Mouse (Mus musculus): ENCODE data around the gene Vrk3. TPM values are rescaled to one million over a fixed set of nuclear protein-coding genes. Genes with fewer than 3 reads are reported as not detected.

Gene Vrk3
- polyA plus RNA-seq, 1 experiment: 93.7 TPM

DNA sequence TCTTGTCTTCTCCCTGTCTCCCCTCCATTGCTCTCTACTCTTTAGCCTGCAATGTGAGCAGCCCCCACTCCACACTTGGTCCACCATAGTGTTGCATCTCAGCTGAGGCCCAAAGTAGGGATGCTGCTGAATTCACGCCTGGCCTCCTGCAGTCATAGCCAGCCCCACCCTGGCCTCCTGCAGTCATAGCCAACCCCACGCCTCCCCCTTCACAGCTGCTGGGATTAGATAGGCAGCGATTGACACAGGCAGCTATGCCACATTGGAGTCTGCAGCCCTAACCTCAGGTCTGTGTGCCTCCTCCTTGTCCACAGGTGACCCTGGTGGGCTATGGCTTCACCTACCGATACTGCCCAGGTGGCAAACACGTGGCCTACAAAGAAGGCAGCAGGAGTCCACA, 19.9 kb downstream of the Vrk3 start:
- H3K27ac ChIP-seq (ENCODE audit: insufficient read depth, low read depth, low read length): no peak overlapping the region
- TF ChIP-seq POLR2A (IDR thresholded peaks at IDR 0.05; ENCODE audit: low read depth, low read length): no peak
- no peak for TF ChIP-seq CTCF (conservative IDR thresholded peaks at IDR 0.05; ENCODE audit: insufficient read depth, insufficient read length, low read depth, low read length)
- H3K36me3 ChIP-seq (ENCODE audit: control insufficient read depth, insufficient read depth, low read length): peaks cover 2% of the 10 kb centered on the region
- H3K4me1 ChIP-seq (ENCODE audit: control insufficient read depth, insufficient read depth, low read length): no peaks in the 10 kb centered on the region
- 90% methylated on average over 5 of the region's 5 CpGs for whole genome bisulfite sequencing
- DNase-seq: no peak
- no peak overlapping the region for H3K4me3 ChIP-seq (ENCODE audit: insufficient read depth, low read depth, low read length)
- H3K27me3 ChIP-seq (replicated peaks; ENCODE audit: control insufficient read depth, insufficient read depth, low read length): no peaks in the 10 kb centered on the region

DNA sequence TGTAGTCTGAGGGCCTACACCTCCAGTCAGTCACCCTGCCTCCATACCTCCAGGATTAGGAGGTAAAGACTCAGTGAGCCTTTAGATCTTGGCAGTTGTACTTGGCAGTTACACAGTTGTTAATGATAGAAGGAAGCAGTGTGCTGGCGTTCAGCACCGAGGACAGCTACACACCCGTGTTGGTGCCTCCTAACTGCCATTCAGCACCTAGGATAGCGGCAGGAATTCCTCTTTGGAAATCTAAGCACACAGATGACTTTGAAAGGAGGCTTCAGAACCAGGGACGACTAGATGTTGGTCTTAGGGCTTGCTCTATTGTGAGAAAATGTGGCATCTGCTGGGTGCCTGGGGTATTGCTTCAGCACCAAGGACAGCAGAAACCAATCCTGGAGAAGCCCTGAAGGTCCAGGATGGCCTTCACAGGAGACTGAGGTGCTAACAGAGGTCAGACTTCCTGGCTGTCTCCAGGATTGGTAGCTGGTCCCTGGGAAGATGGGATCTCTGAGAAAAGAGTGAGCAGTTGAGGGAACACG, 21.9 kb downstream of the Vrk3 start:
- peak; percentile 72 for DNase-seq
- Histone ChIP-seq H3K4me1 (ENCODE audit: control insufficient read depth, insufficient read depth, low read length) (no peaks in the 10 kb centered on the region), H3K27ac (ENCODE audit: insufficient read depth, low read depth, low read length) (no peak overlapping the region), H3K27me3 (replicated peaks; ENCODE audit: control insufficient read depth, insufficient read depth, low read length) (no peaks in the 10 kb centered on the region), H3K36me3 (ENCODE audit: control insufficient read depth, insufficient read depth, low read length) (peaks cover 2% of the 10 kb centered on the region), H3K4me3 (ENCODE audit: insufficient read depth, low read depth, low read length) (no peak overlapping the region)
- TF ChIP-seq CTCF (conservative IDR thresholded peaks at IDR 0.05; ENCODE audit: insufficient read depth, insufficient read length, low read depth, low read length): 0 out of 2 replicates have a peak, but pooled peaks have one; percentile 19
- TF ChIP-seq POLR2A (IDR thresholded peaks at IDR 0.05; ENCODE audit: low read depth, low read length): no peak
- 18% methylated on average over 6 of the region's 6 CpGs for WGBS

DNA sequence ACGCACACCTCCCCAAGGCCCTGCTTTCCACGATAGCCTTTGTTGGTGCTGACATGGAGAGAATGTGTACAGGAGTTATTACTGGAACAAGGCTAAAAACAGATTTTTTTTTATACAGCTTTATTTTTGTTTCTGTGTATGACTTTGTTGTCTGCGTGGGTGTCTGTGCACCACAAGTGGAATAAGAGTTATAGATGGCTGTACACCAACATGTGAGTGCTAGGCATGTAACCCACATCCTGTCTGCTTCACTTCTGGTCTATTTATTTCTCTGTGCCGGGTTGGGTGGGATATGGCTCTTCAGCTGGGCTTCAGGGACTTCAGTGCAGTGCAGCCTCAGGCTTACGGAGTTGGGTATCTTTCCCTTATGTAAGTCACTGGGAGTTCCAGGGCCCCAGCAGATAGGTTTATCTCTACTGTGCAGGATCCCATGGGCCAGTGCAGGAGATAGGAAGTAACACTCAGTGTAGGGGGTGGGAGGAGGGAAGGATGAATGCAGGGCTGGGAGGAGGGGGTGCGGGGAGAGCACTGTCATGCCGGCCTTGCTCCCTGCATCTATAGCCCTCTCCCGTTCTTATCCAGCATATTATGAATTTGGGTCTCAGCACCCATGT, 24.5 kb downstream of the Vrk3 start:
- Histone ChIP-seq H3K27me3 (replicated peaks; ENCODE audit: control insufficient read depth, insufficient read depth, low read length) (no peaks in the 10 kb centered on the region), H3K4me1 (ENCODE audit: control insufficient read depth, insufficient read depth, low read length) (no peaks in the 10 kb centered on the region), H3K36me3 (ENCODE audit: control insufficient read depth, insufficient read depth, low read length) (peaks cover 2% of the 10 kb centered on the region), H3K27ac (ENCODE audit: insufficient read depth, low read depth, low read length) (no peak overlapping the region), H3K4me3 (ENCODE audit: insufficient read depth, low read depth, low read length) (no peak overlapping the region)
- 89% methylated on average over 8 of the region's 8 CpGs for WGBS
- TF ChIP-seq POLR2A (IDR thresholded peaks at IDR 0.05; ENCODE audit: low read depth, low read length) (no peak), CTCF (conservative IDR thresholded peaks at IDR 0.05; ENCODE audit: insufficient read depth, insufficient read length, low read depth, low read length) (no peak)
- no peak for DNase-seq

DNA sequence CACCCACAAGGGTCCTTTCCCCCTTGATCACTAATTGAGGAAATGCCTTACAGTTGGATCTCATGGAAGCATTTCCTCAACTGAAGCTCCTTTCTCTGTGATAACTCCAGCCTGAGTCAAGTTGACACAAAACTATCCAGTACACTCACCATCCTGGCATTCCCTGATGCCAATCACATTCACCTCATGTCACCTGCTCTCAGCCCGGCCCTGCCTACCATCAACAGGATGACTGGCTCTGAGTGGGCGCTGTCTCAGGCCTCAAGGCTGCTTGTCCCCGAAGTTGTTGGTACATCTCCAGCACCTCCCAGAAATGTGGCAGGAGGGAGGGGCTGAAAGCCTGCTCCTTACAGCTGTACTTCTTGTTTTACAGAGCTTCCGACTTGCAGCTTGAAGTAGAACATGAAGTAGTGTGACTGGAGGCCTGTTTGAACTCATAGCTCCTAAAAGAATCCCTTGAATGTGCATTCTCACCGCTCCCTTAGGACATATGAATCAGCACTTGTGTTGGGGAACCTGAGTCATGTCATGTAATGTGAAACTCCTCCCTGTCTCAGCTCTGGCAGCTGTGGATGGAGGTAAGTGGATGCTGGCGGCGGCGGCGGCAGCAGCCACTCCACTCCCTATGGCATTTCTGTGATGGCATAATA, 28.8 kb downstream of the Vrk3 start:
- Histone ChIP-seq H3K27me3 (replicated peaks; ENCODE audit: control insufficient read depth, insufficient read depth, low read length) (no peaks in the 10 kb centered on the region), H3K27ac (ENCODE audit: insufficient read depth, low read depth, low read length) (no peak overlapping the region), H3K36me3 (ENCODE audit: control insufficient read depth, insufficient read depth, low read length) (no peaks in the 10 kb centered on the region), H3K4me1 (ENCODE audit: control insufficient read depth, insufficient read depth, low read length) (no peaks in the 10 kb centered on the region), H3K4me3 (ENCODE audit: insufficient read depth, low read depth, low read length) (no peak overlapping the region)
- no peak for DNase-seq
- 83% methylated on average over 9 of the region's 9 CpGs for WGBS
- TF ChIP-seq POLR2A (IDR thresholded peaks at IDR 0.05; ENCODE audit: low read depth, low read length): no peak
- no peak for TF ChIP-seq CTCF (conservative IDR thresholded peaks at IDR 0.05; ENCODE audit: insufficient read depth, insufficient read length, low read depth, low read length)

DNA sequence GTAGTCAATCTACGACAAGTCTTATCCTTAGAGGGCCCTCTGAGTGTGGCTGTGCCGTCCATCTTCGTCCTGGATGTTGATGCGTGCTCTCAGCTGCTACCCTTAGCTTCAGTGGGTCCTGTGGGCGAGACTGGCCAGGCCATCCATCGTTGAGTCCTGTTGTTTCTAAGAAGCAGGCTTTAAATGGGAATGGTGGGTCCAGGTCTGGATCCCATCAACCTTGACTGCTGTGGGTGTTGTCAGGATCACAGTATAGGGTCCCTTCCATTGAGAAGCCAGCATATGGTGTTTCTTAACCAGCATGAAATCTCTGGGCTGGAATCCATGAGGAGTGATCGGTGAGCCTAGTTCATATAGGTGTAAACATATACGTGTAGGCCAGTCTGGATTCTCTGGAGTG, 31.9 kb downstream of the Vrk3 start:
- WGBS: 88% methylated on average over 8 of the region's 8 CpGs
- TF ChIP-seq POLR2A (IDR thresholded peaks at IDR 0.05; ENCODE audit: low read depth, low read length) (no peak), CTCF (conservative IDR thresholded peaks at IDR 0.05; ENCODE audit: insufficient read depth, insufficient read length, low read depth, low read length) (no peak)
- DNase-seq: no peak

DNA sequence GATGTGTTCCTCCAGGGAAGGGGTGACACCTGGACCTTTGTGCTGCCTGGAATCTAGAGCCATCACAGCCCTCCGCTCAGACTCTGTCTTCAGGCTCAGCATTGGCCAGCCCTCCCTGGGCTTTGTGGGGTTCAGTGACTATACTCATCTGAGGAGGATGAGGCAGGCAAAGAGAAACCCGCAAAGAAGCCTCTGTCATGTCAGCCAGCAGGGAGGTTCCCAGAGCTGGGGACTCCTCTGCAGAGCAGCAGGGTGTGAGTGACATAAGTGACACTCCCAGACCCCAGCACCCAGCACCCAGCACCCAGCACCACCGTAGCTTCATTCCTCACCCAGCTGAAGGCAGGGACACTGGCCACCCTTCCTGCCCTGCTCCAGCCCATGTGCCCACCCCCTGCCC, 41.3 kb downstream of the Vrk3 start:
- TF ChIP-seq CTCF (conservative IDR thresholded peaks at IDR 0.05; ENCODE audit: insufficient read depth, insufficient read length, low read depth, low read length) (no peak), POLR2A (IDR thresholded peaks at IDR 0.05; ENCODE audit: low read depth, low read length) (no peak)
- Histone ChIP-seq H3K27me3 (replicated peaks; ENCODE audit: control insufficient read depth, insufficient read depth, low read length) (no peaks in the 10 kb centered on the region), H3K27ac (ENCODE audit: insufficient read depth, low read depth, low read length) (no peak overlapping the region), H3K4me3 (ENCODE audit: insufficient read depth, low read depth, low read length) (no peak overlapping the region), H3K4me1 (ENCODE audit: control insufficient read depth, insufficient read depth, low read length) (no peaks in the 10 kb centered on the region), H3K36me3 (ENCODE audit: control insufficient read depth, insufficient read depth, low read length) (no peaks in the 10 kb centered on the region)
- DNase-seq: no peak
- WGBS: 72% methylated on average over 3 of the region's 3 CpGs

More for the DNA sequence above, 31.9 kb downstream of the Vrk3 start:
- H3K27ac ChIP-seq (ENCODE audit: insufficient read depth, low read depth, low read length): no peak overlapping the region
- H3K36me3 ChIP-seq (ENCODE audit: control insufficient read depth, insufficient read depth, low read length): no peaks in the 10 kb centered on the region
- no peaks in the 10 kb centered on the region for H3K4me1 ChIP-seq (ENCODE audit: control insufficient read depth, insufficient read depth, low read length)
- no peak overlapping the region for H3K4me3 ChIP-seq (ENCODE audit: insufficient read depth, low read depth, low read length)
- H3K27me3 ChIP-seq (replicated peaks; ENCODE audit: control insufficient read depth, insufficient read depth, low read length): no peaks in the 10 kb centered on the region

DNA sequence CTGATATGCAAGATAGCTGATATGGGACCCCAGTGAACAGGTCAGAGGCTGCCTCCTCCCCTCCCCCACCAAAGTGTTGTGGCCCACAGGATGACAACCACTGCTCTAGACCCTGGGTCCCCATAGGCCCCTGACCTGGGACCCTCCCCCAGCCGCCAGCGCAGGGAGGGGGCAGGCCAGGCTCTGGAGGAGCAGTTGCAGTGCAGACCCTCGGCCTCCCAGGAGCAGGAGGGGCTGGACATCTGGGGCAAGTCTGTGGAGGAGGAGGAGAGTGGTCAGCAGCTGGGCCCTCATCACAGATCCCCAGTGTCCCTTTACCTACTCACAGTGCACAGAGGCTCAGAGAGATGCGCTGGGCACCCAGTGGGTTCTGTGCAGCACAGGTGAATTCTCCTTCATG, 41.9 kb downstream of the Vrk3 start:
- WGBS: 46% methylated on average over 4 of the region's 4 CpGs
- no peak for DNase-seq
- Histone ChIP-seq H3K36me3 (ENCODE audit: control insufficient read depth, insufficient read depth, low read length) (no peaks in the 10 kb centered on the region), H3K27me3 (replicated peaks; ENCODE audit: control insufficient read depth, insufficient read depth, low read length) (no peaks in the 10 kb centered on the region), H3K4me1 (ENCODE audit: control insufficient read depth, insufficient read depth, low read length) (no peaks in the 10 kb centered on the region), H3K27ac (ENCODE audit: insufficient read depth, low read depth, low read length) (no peak overlapping the region), H3K4me3 (ENCODE audit: insufficient read depth, low read depth, low read length) (no peak overlapping the region)
- TF ChIP-seq POLR2A (IDR thresholded peaks at IDR 0.05; ENCODE audit: low read depth, low read length) (no peak), CTCF (conservative IDR thresholded peaks at IDR 0.05; ENCODE audit: insufficient read depth, insufficient read length, low read depth, low read length) (no peak)
